Mouse (Mus musculus) hindbrain, embryonic 12.5 days (tissue): Measurements from ENCODE around the gene Rasa3. TPM values are rescaled to one million over a fixed set of nuclear protein-coding genes. Genes with fewer than 3 reads are reported as not detected.

ENCODE experiments used
- ATAC-seq: fragments of 200-750 bp; cut with Nextera tagmentation; 2 replicates; pipeline ENCODE4 v1.8.0; 2017; ENCODE audit warnings: moderate TSS enrichment; ENCODE audit not compliant: low FRiP score
- H3K27ac ChIP-seq: fragments of 300-500 bp; sonication (generic); 2 replicates; pipeline ENCODE4 v1.5.1; 2016; ENCODE audit warnings: mild to moderate bottlenecking
- H3K27me3 ChIP-seq: fragments of 300-500 bp; sonication (generic); 2 replicates; pipeline ENCODE4 v1.6.1; 2016; ENCODE audit warnings: mild to moderate bottlenecking
- H3K36me3 ChIP-seq: fragments of 300-500 bp; sonication (generic); 2 replicates; pipeline ENCODE4 v1.6.1; 2016; ENCODE audit warnings: mild to moderate bottlenecking
- H3K4me1 ChIP-seq: fragments of 300-500 bp; sonication (generic); 2 replicates; pipeline ENCODE4 v1.6.1; 2016
- H3K4me2 ChIP-seq: fragments of 300-500 bp; sonication (generic); replicated peaks from 2 replicates; pipeline ENCODE4 v1.6.1; 2016; ENCODE audit warnings: mild to moderate bottlenecking
- H3K4me3 ChIP-seq: fragments of 300-500 bp; sonication (generic); 2 replicates; pipeline ENCODE4 v1.5.1; 2016; ENCODE audit warnings: mild to moderate bottlenecking
- H3K9ac ChIP-seq: fragments of 300-500 bp; sonication (generic); 2 replicates; pipeline ENCODE4 v1.6.1; 2016; ENCODE audit warnings: mild to moderate bottlenecking, moderate library complexity
- H3K9me3 ChIP-seq: fragments of 300-500 bp; sonication (generic); replicated peaks from 2 replicates; pipeline ENCODE4 v1.6.1; 2016; ENCODE audit warnings: mild to moderate bottlenecking
- WGBS: fragments of 180-500 bp; shearing (Covaris S2); methylation state at CpG from one replicate; pipeline ENCODE4 v1.1.7; 2016; 5-methylcytosine and 5-hydroxymethylcytosine counted together
- polyA plus RNA-seq: library from polyadenylated mRNA; unstranded; fragments of >200 nt; fragmentation: Nextera tagmentation; extraction: Ambion mirVana; gene quantifications from 2 replicates; pipeline ENCODE4 v1.2.1, GENCODE M21; 2016

Gene Rasa3
- polyA plus RNA-seq, 1 experiment from 2014 or later, result 30.0 TPM

DNA sequence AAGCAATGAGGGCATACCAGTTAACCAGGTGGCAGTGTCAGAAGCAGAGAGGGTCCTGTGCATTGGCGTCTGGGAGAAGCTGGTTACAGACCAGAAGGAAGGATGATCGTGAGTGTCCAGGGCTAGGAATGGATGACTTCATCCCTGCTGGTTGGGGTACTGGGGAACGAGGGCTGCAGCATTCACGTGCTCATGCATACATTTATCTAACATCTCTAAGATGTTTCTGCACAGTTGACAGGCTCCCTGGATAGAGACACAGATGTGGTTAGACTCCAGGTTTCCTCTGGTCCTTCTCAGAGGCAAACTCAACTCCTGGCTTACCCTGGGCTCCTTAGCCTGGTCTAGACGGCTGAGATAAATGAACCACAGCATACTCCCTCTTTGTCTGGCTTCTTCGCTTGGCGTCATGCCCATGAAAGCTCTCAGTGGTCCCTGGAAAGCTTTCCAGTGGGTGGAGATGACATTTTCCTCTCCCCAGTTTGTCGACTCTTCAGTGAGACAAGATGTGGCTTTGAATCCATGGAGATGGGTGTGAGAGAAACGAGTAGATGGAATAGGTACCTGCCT is 145.7 kb downstream of the Rasa3 start:
- H3K36me3 ChIP-seq, result no peaks in the 10 kb centered on the region
- 69% methylated on average over 9 of the region's 9 CpGs for WGBS
- H3K4me1 ChIP-seq, result peaks cover 16% of the 10 kb centered on the region
- no peak overlapping the region for H3K27ac ChIP-seq
- H3K27me3 ChIP-seq, result no peaks in the 10 kb centered on the region
- no peak overlapping the region for H3K4me2 ChIP-seq
- H3K4me3 ChIP-seq, result no peak overlapping the region
- H3K9me3 ChIP-seq, result no peaks in the 10 kb centered on the region; the same call in 1 of the 2 replicates
- no peak for ATAC-seq
- no peak overlapping the region for H3K9ac ChIP-seq

DNA sequence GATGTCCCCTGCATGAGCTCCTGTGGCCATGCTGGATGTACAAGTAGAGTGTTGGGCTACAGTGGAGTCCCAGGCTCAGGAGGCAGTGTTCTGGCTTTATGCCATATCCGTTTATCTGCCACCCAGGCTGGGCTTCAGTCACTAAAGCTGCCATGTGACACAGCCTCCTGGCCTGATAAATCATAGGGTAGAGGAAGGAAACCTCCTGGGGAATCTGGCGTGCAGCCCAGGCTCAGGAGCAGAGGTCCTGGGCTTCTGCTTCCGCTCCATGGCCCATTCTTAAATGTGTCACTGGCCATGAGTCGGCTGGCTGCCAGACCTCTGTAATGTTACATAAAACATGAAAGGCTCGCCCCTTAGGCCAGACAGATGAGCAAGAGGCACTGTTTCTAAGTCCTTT is 146.5 kb downstream of the Rasa3 start:
- Histone ChIP-seq H3K4me1 (peaks cover 16% of the 10 kb centered on the region), H3K36me3 (no peaks in the 10 kb centered on the region), H3K27me3 (no peaks in the 10 kb centered on the region), H3K4me3 (no peak overlapping the region), H3K4me2 (no peak overlapping the region), H3K9me3 (no peaks in the 10 kb centered on the region; the same call in 1 of the 2 replicates), H3K27ac (no peak overlapping the region), H3K9ac (no peak overlapping the region)
- WGBS, result 45% methylated on average over 5 of the region's 5 CpGs
- peak; percentile 48; the same call in 1 of the 2 replicates for ATAC-seq

DNA sequence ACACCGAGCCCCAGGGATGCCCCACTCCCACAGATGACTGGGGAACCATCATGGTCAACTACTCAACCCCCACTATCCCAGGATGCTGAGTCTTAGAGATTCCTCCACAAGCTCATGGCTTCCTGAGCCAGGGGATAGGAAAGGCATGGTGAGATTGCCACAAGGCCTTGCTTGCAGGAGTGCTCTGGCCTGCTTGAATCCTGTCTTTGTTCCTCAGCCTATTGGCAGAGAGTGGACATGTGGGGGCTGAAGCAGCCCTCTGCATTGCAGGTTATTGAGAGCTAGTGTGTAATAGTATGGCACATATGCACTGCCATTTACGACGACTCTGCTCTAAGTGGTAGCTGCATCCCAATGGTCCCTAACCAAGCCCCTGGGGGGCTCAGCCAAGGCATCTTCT is 147.0 kb downstream of the Rasa3 start:
- no peak overlapping the region for H3K4me3 ChIP-seq
- H3K9me3 ChIP-seq, result no peaks in the 10 kb centered on the region; the same call in 1 of the 2 replicates
- H3K4me2 ChIP-seq, result no peak overlapping the region
- H3K9ac ChIP-seq, result no peak overlapping the region
- peaks cover 16% of the 10 kb centered on the region for H3K4me1 ChIP-seq
- no peak for ATAC-seq
- no peak overlapping the region for H3K27ac ChIP-seq
- no peaks in the 10 kb centered on the region for H3K27me3 ChIP-seq
- H3K36me3 ChIP-seq, result no peaks in the 10 kb centered on the region
- WGBS, result 88% methylated on average over 3 of the region's 3 CpGs

DNA sequence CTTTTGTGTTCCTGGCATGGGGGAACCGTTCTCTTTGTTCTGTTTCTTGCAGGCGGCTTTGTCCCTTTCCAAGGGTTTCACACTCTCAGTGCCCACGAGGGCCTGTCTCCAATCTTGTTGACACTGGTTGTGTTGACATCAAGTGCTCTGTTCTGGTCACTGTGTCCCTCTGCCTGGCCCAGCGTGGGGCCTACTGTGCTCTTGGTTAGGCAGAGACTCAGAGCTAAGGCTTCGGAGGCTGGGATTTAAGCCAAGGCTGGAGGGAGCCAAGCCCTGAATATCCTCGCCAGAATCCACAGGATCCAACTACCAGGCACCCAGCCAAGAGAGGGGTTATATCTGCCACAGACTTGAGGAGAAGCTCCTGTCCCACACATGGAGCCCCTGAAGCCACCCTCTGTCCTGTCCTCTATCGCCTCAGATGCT is 147.5 kb downstream of the Rasa3 start:
- Histone ChIP-seq H3K36me3 (no peaks in the 10 kb centered on the region), H3K27ac (no peak overlapping the region), H3K9ac (no peak overlapping the region), H3K4me2 (no peak overlapping the region), H3K4me1 (peaks cover 16% of the 10 kb centered on the region), H3K4me3 (no peak overlapping the region), H3K27me3 (no peaks in the 10 kb centered on the region), H3K9me3 (no peaks in the 10 kb centered on the region; the same call in 1 of the 2 replicates)
- 75% methylated on average over 7 of the region's 7 CpGs for WGBS
- ATAC-seq, result no peak

DNA sequence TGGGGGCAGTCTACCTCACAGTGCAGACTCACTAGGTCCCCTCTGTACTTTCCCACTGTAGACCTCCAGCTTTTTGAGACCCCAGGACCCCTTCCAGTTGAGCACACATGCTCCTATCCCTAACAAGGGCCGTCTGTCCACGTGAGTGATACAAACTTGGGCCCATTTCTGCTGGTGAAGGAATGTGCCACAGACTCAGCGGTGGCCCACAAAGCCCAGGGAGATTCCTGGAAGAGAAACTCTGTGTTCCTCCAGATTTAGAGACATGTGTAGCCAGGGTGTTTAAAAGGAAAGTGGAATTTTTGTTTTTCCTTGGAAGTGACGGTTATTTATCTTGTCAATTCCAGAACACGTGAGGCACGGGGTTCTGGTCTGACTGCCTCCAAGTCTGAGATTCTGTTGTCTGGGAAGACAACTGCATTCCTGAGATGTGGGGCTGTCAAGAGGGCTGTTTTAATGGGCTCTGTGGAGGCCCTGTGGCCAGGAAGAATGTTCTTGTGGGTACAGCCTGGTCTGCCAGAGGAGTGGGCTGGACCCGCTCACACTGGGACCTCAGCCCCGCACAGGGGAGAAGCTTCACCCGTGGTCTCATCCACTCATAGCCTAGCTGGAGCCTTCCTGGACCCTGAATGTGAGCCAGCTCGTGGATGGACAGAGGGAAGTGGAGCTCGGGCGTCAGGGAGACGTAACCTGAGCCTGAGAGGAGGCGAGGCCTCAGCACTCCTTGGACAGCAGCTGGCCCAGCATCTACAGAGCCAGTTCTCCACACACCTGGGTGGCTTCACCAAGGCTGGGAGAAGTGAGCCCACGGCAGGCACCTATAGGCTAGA is 148.2 kb downstream of the Rasa3 start:
- no peaks in the 10 kb centered on the region for H3K27me3 ChIP-seq
- H3K4me1 ChIP-seq, result peaks cover 16% of the 10 kb centered on the region
- ATAC-seq, result no peak
- WGBS, result 70% methylated on average over 15 of the region's 15 CpGs
- H3K4me3 ChIP-seq, result no peak overlapping the region
- H3K4me2 ChIP-seq, result no peak overlapping the region
- H3K27ac ChIP-seq, result no peak overlapping the region
- no peaks in the 10 kb centered on the region; the same call in 1 of the 2 replicates for H3K9me3 ChIP-seq
- no peaks in the 10 kb centered on the region for H3K36me3 ChIP-seq
- H3K9ac ChIP-seq, result no peak overlapping the region

DNA sequence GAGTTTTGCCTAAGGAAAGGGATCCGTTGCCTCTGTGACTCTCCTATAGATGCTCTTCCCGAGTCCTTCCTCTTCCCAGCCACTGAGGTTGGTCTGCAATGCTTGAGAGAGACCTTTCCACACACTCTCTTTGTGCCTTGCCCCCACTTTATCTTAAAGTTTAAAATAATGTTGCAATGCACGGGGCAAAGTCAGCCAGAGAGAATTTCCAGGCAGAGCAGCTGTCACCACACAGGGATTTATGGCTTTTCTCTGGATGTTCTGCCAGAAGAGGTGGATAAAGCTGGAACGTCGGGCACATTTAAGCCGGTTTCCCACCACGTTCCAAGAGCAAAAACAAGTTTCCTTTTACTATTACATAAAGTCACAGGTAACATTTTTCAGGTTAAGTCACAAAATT is 156.0 kb downstream of the Rasa3 start:
- Histone ChIP-seq H3K27me3 (no peaks in the 10 kb centered on the region), H3K9me3 (no peaks in the 10 kb centered on the region), H3K4me3 (no peak overlapping the region), H3K27ac (no peak overlapping the region), H3K4me2 (no peak overlapping the region), H3K4me1 (no peaks in the 10 kb centered on the region; the same call in 1 of the 2 replicates), H3K36me3 (no peaks in the 10 kb centered on the region), H3K9ac (no peak overlapping the region)
- 84% methylated on average over 7 of the region's 7 CpGs for WGBS
- no peak for ATAC-seq

DNA sequence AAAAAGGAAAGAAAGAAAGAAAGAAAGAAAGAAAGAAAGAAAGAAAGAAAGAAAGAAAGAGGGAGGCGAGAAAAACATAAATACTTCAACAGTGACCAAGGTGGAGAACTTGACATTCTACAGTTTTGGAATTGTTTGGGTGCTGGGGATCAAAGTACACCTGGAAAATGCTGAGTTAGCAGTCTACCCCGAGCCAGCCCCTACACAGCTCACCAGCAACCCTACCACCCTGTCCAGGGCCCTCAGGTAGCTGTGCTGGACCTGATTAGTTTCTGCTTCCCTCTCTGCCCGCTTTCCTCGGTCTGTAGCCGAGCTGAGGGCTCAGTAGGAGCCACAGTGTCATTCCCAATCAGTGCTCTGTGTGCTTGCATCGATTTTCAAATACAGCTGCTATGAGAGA is 157.1 kb downstream of the Rasa3 start:
- Histone ChIP-seq H3K27me3 (no peaks in the 10 kb centered on the region), H3K36me3 (no peaks in the 10 kb centered on the region), H3K4me2 (no peak overlapping the region), H3K4me3 (no peak overlapping the region), H3K4me1 (no peaks in the 10 kb centered on the region; the same call in 1 of the 2 replicates), H3K27ac (no peak overlapping the region), H3K9ac (no peak overlapping the region), H3K9me3 (no peaks in the 10 kb centered on the region)
- ATAC-seq, result no peak
- WGBS, result 56% methylated on average over 6 of the region's 6 CpGs

DNA sequence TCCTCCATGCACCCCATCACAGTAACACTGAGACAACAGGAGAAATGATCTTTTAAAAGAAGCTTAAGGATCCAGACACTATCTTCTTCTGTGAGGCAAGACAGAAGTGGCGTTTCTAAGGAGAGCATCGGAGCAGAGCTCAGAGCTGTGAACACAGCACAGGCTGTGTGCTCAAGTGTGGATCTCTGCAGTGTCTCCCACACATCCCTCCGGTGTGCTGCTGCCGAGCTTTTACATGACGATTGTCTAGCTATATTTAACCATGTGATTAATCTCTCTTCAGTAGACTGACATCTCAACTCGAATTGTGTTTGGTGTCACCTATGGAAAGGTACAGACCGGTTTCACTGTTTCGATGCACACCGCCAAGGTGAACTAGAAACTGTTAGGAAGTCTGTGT is 157.9 kb downstream of the Rasa3 start:
- Histone ChIP-seq H3K4me3 (no peak overlapping the region), H3K27ac (no peak overlapping the region), H3K4me2 (no peak overlapping the region), H3K9ac (no peak overlapping the region), H3K27me3 (no peaks in the 10 kb centered on the region), H3K36me3 (no peaks in the 10 kb centered on the region), H3K9me3 (no peaks in the 10 kb centered on the region), H3K4me1 (no peaks in the 10 kb centered on the region; the same call in 1 of the 2 replicates)
- no peak for ATAC-seq
- WGBS, result 89% methylated on average over 9 of the region's 9 CpGs

DNA sequence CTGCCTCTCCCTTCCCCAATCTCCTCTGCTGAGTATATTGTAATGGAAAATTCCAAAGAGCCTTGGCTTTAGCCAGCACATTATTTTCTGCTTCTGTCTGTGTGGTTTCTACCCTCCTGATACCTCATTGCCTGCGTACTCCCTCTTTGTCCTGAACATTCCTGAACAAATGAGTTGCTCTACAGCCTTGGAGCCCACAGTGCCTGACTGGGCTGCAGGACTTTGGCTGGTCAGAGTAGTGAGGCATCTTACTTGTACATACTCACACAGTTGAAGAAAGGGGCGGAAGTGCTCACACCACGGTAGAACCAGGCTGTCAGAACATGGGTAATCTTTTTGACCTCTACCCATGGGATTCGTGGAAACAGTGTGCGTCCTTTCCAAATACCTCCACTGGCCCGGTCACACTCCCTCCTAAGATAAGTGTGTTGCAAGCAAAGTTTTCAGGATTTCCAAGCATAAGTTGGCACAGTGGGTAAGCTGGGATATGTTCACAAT is 160.1 kb downstream of the Rasa3 start:
- Histone ChIP-seq H3K36me3 (no peaks in the 10 kb centered on the region), H3K4me2 (no peak overlapping the region), H3K4me1 (no peaks in the 10 kb centered on the region), H3K9me3 (no peaks in the 10 kb centered on the region), H3K9ac (no peak overlapping the region), H3K4me3 (no peak overlapping the region), H3K27ac (no peak overlapping the region), H3K27me3 (no peaks in the 10 kb centered on the region)
- no peak for ATAC-seq
- 93% methylated on average over 6 of the region's 6 CpGs for WGBS

Other genes starting within 250 kb of the Rasa3 start
- 0.52 TPM in 2 replicates for gene Tmem255b, start 242.4 kb downstream of the Rasa3 start, polyA plus RNA-seq
- 20.8 and 22.7 TPM in 2 replicates for gene Gas6, start 183.1 kb downstream of the Rasa3 start, polyA plus RNA-seq
- not detected in 2 replicates for gene 1700029H14Rik, start 115.1 kb downstream of the Rasa3 start, polyA plus RNA-seq
- 2.3 and 2.6 TPM in 2 replicates for gene Cfap97d2, start 28.3 kb upstream of the Rasa3 start, polyA plus RNA-seq
- gene Cdc16, start 80.1 kb upstream of the Rasa3 start, polyA plus RNA-seq, result 214 and 222 TPM in 2 replicates
- 42.5 and 44.6 TPM in 2 replicates for gene Upf3a, start 108.0 kb upstream of the Rasa3 start, polyA plus RNA-seq
- not detected in 2 replicates for gene AF366264, start 160.8 kb upstream of the Rasa3 start, polyA plus RNA-seq
- gene Champ1, start 192.0 kb upstream of the Rasa3 start, polyA plus RNA-seq, result 47.9 and 53.9 TPM in 2 replicates
- 74.8 and 75.5 TPM in 2 replicates for gene Coprs, start 212.7 kb upstream of the Rasa3 start, polyA plus RNA-seq